Mouse (Mus musculus) mouse embryonic stem cell (cell line): ENCODE measurements at regions not wholly inside any gene's neighbourhood (a gene's known extent, or its start where the extent isn't known, plus 50 kb on each side); places are given as distances from the start of the nearest gene placed in this dataset.

Source experiments
- in situ Hi-C, 2 experiments: fragments of 300-500 bp; cut with MboI; formaldehyde crosslinking; loops; 1 replicate in 1 of 2; 3 replicates in 1 of 2; pipeline ENCODE4 v1.14.3; 2019 to 2020; ENCODE audit warnings: low sequenced_read_pairs in 2 of 2, low pct_unique_long_range_greater_than_20kb in 1 of 2, mixed read lengths in 1 of 2; ENCODE audit not compliant: unreplicated experiment in 1 of 2

DNA sequence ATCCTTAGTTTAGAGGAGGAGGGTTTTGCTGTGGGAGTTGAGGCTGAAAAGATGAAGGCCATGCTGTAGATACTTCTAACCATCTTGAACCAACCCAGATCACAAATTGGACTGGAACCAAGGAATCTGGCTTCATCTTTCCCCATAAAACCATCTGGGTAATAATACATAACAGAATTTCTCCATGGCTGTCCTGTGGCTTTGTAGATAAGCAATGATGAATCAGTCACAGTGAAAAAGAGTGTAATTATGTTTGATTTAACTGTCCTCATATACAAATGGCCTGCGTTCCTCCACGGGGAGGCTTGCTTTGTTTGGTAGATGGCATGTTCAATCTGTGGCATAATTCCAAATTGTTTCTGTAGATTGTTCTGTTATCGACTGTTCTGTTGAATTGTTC is 100.9 kb downstream of the Aldh8a1 start:
- in situ Hi-C loops: no loop called here

- in situ Hi-C loops: no loop called here
Observed at GRCm38 (mm10) chr10:21479403-21479802, 102.3 kb downstream of the Aldh8a1 start.

- in situ Hi-C loops: no loop called here
Observed at GRCm38 (mm10) chr10:21481255-21481654, 104.2 kb downstream of the Aldh8a1 start.

DNA sequence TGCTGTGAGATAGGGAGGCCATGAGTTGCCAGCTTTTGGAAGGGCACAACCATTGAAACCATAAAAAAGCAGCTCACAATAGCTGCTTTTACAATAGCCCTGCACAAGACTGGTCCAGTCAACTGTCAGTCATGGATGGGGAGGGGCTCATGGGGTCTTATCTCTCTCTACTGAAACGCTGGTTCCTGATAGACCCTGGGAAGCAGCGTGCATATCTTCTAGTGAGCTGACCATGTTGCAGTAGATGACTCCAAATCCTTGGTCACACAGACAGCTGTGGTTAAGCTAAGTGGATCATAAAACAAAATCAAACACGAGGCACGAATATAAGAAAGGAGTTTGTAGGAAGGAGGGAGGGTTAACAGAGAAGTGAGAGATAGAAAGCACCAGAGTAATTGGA is 105.0 kb downstream of the Aldh8a1 start:
- in situ Hi-C loops: no loop called here

GRCm38 (mm10) chr10:21482659-21483058 is 105.6 kb downstream of the Aldh8a1 start:
- in situ Hi-C loops: no loop called here

DNA sequence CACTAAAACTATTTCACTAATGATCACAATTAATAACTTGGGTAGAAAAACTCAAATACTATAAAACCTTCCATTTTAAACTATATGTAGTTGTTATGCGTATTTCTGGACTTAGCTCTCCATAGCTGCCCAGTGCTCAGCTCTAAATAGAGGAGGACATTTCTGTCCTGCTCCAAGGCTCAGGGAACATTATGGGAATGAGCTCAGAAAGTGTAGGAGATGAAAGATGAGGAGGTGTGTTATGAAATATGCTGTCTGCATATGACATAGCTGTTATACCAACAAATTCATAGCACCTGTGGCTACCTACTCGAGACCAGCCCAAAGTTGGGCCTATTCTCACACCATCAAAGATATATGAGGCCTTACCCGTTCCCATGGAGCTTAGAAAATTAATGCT is 106.3 kb downstream of the Aldh8a1 start:
- in situ Hi-C loops: no loop called here

DNA sequence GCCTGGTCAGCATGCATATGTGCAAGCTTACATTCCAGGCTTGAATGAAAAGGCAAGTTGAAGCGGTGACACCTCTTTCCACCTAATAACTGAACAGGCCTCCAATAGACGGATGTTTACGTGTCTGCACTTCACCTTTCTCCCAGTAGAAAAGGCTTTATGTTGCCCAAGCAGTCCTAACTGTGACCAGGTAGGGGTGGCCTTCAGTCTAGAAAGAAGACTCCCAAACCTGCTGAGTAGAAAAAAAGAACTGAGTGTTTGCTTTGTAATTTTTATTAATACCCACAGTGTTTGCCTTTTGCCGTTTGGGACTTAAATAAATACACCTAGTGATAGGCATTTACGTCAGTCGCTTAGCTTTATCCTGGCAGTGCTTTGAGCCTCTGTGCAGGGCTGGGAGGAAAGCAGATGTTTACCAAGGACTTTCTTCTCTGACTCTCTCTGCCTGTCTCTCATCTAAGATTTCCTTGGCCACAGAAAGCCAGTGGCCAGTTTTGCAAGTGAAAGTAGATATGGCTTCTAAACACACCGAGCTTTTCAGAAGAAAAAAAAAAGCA is 104.5 kb upstream of the 1700020N01Rik start:
- in situ Hi-C loops: no loop called here

DNA sequence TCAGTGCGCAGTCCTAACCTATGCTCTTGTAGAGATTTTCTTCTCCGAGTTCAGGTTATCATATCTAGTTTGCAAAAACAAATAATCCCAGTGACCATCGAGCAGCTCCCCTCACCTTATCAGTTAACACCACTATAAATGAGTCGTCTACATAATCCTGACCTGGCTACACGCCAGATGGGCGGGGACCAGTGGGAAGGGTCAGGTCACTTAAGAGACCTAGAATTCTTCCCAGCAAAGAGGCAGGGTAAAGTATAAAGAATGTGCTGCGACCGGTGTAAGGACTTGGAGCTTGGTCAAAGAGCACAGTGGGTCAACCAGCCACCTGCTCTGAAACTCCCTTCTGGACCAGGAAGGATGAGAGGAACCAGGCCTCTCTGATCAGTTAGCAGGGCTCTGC is 102.0 kb upstream of the 1700020N01Rik start:
- in situ Hi-C loops: no loop called here

DNA sequence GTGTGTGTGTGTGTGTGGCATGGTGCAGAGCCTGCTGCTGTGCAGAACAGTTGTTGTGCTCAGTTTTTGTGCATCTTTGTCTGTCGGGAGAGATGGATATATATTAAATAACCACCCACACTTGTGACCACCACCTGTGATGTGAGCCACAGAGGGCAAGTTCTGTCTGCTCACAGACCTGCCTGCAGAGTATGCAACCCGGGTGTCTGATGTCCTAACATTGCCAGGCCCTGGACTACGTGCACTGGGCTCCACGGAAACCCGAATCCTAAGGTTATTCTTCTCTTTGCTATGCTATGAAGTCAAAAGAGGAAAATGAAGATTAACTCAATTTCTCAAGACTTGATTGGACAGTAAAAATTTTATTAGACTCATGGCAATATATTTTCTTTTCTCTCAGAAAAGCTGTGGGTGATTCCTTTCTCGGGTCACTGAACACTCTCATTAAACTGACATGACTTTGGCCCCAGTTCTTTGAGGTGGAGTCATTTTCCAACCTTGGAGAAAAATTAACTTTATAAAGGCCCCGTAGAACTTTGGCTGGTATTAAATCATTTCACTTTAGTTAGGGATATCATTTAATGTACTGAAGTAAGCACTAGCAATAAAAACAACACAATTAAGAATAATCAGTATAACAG is 100.6 kb upstream of the 1700020N01Rik start:
- in situ Hi-C loops: no loop called here

- in situ Hi-C loops: no loop called here
Observed at GRCm38 (mm10) chr10:21494536-21494935, 98.4 kb upstream of the 1700020N01Rik start.

DNA sequence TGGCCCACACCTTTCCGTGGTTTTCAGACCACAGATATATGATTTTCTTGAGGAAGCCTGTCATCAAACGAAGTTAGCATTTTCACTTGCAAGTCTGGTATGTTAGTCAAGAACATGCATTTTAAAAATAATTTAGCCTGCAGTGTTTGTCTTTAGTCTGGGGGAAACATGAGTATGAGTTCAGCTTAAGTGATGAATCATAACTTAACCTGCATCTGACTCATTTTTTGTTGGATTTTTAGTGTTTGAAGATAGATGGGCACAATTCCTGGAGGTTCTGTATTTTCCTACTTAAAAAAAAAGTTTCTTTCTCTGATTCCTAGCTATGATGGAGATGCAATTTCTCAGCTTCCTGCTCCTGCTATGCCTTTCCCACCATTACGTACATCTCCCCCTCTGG is 95.8 kb upstream of the 1700020N01Rik start:
- in situ Hi-C loops: no loop called here

DNA sequence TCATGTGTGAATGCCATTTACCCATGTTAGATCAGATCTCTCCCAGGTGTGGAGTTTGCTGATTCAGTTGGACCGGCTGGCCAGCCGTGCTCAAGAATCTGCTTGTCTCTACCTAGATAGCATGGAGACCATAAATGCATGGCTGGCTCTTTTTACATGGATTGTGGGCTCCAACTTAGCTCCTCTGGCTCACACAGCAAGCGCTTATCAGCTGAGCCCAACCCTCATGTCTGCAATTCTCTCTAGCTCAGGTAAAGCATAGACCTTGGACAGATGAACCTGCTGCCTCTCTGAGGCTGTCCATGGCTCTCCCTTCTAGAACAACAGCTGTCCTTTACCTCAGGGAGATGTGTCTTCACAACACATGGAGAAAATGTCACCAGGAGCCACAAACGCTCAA is 94.8 kb upstream of the 1700020N01Rik start:
- in situ Hi-C loops: no loop called here

GRCm38 (mm10) chr10:21501658-21502057 is 91.3 kb upstream of the 1700020N01Rik start:
- in situ Hi-C loops: no loop called here

DNA sequence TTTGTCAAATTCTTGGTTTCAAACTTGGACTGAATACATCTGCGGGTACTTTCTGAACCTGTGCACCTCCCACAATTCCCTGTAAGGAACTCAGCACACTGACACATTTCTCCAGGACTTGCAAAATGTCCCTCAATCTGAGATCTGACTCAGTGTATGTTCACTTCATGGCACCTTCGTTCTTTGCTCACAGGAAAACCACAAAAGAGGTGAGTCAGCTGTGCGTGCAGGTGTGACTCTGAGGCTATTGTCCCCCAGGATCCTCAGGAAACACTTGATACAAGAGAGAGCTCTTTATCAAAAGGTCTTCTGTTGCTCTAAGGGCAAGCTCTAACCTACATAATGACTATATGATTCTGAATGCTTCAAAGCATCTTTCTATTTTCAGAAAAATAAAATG is 88.5 kb upstream of the 1700020N01Rik start:
- in situ Hi-C loops: no loop called here

DNA sequence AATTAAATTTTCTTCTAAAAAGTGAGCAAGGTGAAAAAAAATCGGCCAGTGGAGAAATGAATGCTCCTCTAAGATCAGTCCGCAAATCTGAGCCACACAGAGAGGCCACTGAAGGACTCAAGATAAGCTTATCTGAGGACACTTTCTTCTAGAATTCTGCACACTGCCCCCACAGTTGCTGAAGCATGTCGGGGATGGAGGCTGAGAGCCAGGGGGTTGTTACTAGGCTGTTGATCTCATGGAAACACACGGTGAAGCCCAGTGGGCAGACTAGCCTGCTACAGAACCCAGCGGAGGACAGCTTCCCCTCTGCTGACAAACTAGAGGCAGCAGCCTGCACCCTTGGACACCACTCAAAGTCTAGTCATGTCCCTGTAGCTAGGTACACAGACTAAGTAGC is 81.6 kb upstream of the 1700020N01Rik start:
- in situ Hi-C loops: no loop called here

- in situ Hi-C loops: no loop called here
Observed at GRCm38 (mm10) chr10:21512486-21512885, 80.5 kb upstream of the 1700020N01Rik start.

DNA sequence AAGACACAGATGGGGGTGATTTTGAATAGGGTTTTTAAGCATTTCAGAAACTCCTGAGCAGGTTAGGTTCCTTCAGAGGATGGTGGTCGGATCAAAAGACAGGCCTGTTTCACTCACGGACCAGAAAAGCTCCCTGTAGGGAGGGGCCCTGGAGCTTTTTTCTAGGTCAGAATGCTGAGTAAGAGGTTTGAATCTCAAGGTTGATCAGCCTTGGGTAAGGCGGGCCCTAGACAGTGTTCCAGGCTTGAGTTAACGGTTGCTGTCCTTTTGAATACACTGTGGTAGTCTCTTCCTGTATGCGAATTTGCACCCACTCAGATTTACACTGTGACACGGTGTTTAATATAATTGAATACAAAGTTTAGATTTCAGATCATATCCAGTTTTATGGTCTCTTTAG is 75.2 kb upstream of the 1700020N01Rik start:
- in situ Hi-C loops: no loop called here

GRCm38 (mm10) chr10:21520854-21521253 is 72.1 kb upstream of the 1700020N01Rik start:
- in situ Hi-C loops: no loop called here

- in situ Hi-C loops: no loop called here
Observed at GRCm38 (mm10) chr10:21525555-21525954, 67.4 kb upstream of the 1700020N01Rik start.

DNA sequence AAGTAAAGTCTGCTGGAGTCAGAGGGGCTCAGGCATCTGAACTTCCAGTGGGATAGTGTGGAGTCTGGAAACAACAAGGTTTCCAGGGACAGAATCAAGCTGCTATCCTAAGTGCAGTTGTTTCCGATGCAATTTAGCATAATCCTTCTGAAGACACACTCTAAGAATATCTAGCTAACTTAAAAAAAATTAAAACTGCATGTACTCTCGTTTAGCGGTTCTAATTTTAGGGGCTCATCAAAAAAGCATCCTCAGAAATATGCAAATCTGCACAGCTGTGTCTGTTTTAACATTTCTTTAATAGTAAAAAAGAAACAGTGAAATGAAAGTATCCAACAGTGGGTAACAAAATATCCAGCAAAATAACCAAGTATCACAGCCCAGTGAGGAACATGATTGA is 64.5 kb upstream of the 1700020N01Rik start:
- in situ Hi-C loops: no loop called here
